33 mouse cellular contexts compared by ENCODE assay signal in genomic region chr2:126042674-126043073, GRCm38 (mm10). TPM values are rescaled to one million over a fixed set of nuclear protein-coding genes. Genes with fewer than 3 reads are reported as not detected.
DNase-seq lines count a peak whose midpoint lies in the region; ATAC-seq and TF ChIP-seq lines count a peak whose summit lies in the region.
"Had no signal": no experiment of that assay in that cellular context is flagged by ENCODE, and none has a peak within 500 bp of the region (broad histone marks: within the 10 kb centered on the region; RNA-seq: fewer than 3 reads in every experiment).

No protein-coding gene starts in this region.

- no peaks in the 10 kb centered on the region for H3K9me3 ChIP-seq in heart, embryonic 11.5 days (replicated peaks; ENCODE audit: control insufficient read depth, low read length)
- H3K9me3 ChIP-seq in midbrain, embryonic 10.5 days (replicated peaks), result no peaks in the 10 kb centered on the region
- H3K9me3 ChIP-seq in midbrain, embryonic 15.5 days, result no peaks in the 10 kb centered on the region
- no peaks in the 10 kb centered on the region for H3K9me3 ChIP-seq in limb, embryonic 13.5 days
- H3K9me3 ChIP-seq: embryonic facial prominence, embryonic 12.5 days; forebrain, embryonic 13.5 days; hindbrain, embryonic 10.5 days; hindbrain, embryonic 15.5 days had no signal

- no peak for TF ChIP-seq CTCF in heart, adult 2 months (IDR thresholded peaks at IDR 0.05)
- TF ChIP-seq CTCF in brain, embryonic 14.5 days (IDR thresholded peaks at IDR 0.05; ENCODE audit: borderline replicate concordance, extremely low read depth, insufficient read depth, insufficient read length), result no peak

- no peak overlapping the region for H3K4me2 ChIP-seq in heart, embryonic 11.5 days
- H3K4me2 ChIP-seq in midbrain, embryonic 15.5 days, result no peak overlapping the region
- no peak overlapping the region for H3K4me2 ChIP-seq in limb, embryonic 13.5 days (replicated peaks)
- H3K4me2 ChIP-seq: embryonic facial prominence, embryonic 12.5 days; forebrain, embryonic 13.5 days; hindbrain, embryonic 15.5 days had no signal

- intact Hi-C loops in heart, adult 2 months (cut with DNase I), result loop anchor here (5.0 kb wide), 1 partner anchor 35 kb away; no protein-coding TSS in a partner anchor

- H3K4me1 ChIP-seq in heart, adult 2 months (ENCODE audit: control insufficient read depth, insufficient read depth, low read length), result peaks cover 4% of the 10 kb centered on the region
- H3K4me1 ChIP-seq in heart, embryonic 11.5 days (ENCODE audit: control insufficient read depth, insufficient read depth, low read length), result no peaks in the 10 kb centered on the region
- peaks cover 16% of the 10 kb centered on the region for H3K4me1 ChIP-seq in midbrain, embryonic 10.5 days
- no peaks in the 10 kb centered on the region for H3K4me1 ChIP-seq in midbrain, embryonic 15.5 days
- 0 out of 2 replicates have a peak, but pooled peaks cover 3% of the 10 kb centered on the region for H3K4me1 ChIP-seq in limb, embryonic 13.5 days
- H3K4me1 ChIP-seq: embryonic facial prominence, embryonic 12.5 days; hindbrain, embryonic 15.5 days had no signal

- H3K27ac ChIP-seq in heart, adult 2 months, result peak overlapping the region; percentile 11; the same call in 1 of the 2 replicates
- H3K27ac ChIP-seq in heart, embryonic 11.5 days (ENCODE audit: low read depth, low read length), result no peak overlapping the region
- H3K27ac ChIP-seq in midbrain, embryonic 10.5 days (replicated peaks), result 0 out of 2 replicates have a peak overlapping the region, but pooled peaks have one; percentile 38
- no peak overlapping the region for H3K27ac ChIP-seq in midbrain, embryonic 15.5 days
- 0 out of 2 replicates have a peak overlapping the region, but pooled peaks have one; percentile 15 for H3K27ac ChIP-seq in limb, embryonic 13.5 days
- H3K27ac ChIP-seq: embryonic facial prominence, embryonic 12.5 days; forebrain, embryonic 13.5 days; hindbrain, embryonic 10.5 days; hindbrain, embryonic 15.5 days; left cerebral cortex, adult 2 months; liver, embryonic 14.5 days; macrophage had no signal

- no peak for DNase-seq in heart, adult 2 months
- no peak for DNase-seq in midbrain, embryonic 10.5 days (ENCODE audit: low spot score)
- peak; percentile 17 for DNase-seq in brain, embryonic 14.5 days (ENCODE audit: low read depth)
- no peak for DNase-seq in gastrocnemius, postnatal 4 days (ENCODE audit: low spot score in 2 of 2)
- DNase-seq: adrenal gland, adult 2 months; B cell, adult 2 months; cerebellum, adult 11 months; cerebellum, adult 9-11 months; embryo, embryonic 11 days; gastrocnemius, postnatal 10 days; heart, postnatal 14 days; kidney, adult 11 months; kidney, postnatal 14 days; liver; lung, adult 2 months; lung, postnatal 10 days; retina, postnatal 1 day; right cerebral cortex, postnatal 14 days; thymus, postnatal 4 days had no signal

- WGBS in heart, adult 2 months, result 59% methylated on average over 3 of the region's 3 CpGs
- WGBS in heart, embryonic 11.5 days (ENCODE audit: insufficient replicate concordance), result 54% methylated on average over 3 of the region's 3 CpGs
- WGBS in midbrain, embryonic 10.5 days, result 63% methylated on average over 3 of the region's 3 CpGs
- 35% methylated on average over 3 of the region's 3 CpGs for WGBS in midbrain, embryonic 15.5 days
- WGBS in limb, embryonic 13.5 days, result 67% methylated on average over 3 of the region's 3 CpGs

- no peaks in the 10 kb centered on the region for H3K36me3 ChIP-seq in heart, adult 2 months (ENCODE audit: control insufficient read depth, insufficient read depth, low read length)
- H3K36me3 ChIP-seq in heart, embryonic 11.5 days (ENCODE audit: control insufficient read depth, insufficient read depth, low read length), result no peaks in the 10 kb centered on the region
- H3K36me3 ChIP-seq in midbrain, embryonic 10.5 days, result no peaks in the 10 kb centered on the region
- H3K36me3 ChIP-seq in midbrain, embryonic 15.5 days (replicated peaks), result no peaks in the 10 kb centered on the region
- no peaks in the 10 kb centered on the region for H3K36me3 ChIP-seq in limb, embryonic 13.5 days
- H3K36me3 ChIP-seq: embryonic facial prominence, embryonic 12.5 days; hindbrain, embryonic 10.5 days; hindbrain, embryonic 15.5 days had no signal

- no peak overlapping the region for H3K9ac ChIP-seq in heart, adult 2 months (ENCODE audit: low read depth, low read length)
- H3K9ac ChIP-seq in heart, embryonic 11.5 days (ENCODE audit: low read depth, low read length), result no peak overlapping the region
- no peak overlapping the region for H3K9ac ChIP-seq in midbrain, embryonic 15.5 days
- H3K9ac ChIP-seq in limb, embryonic 13.5 days, result no peak overlapping the region
- H3K9ac ChIP-seq: embryonic facial prominence, embryonic 12.5 days; forebrain, embryonic 13.5 days; hindbrain, embryonic 15.5 days; liver, embryonic 14.5 days had no signal

- no peaks in the 10 kb centered on the region for H3K79me2 ChIP-seq in heart, adult 2 months (replicated peaks; ENCODE audit: control insufficient read depth, insufficient read depth, low read length)

- no peak overlapping the region for H3K4me3 ChIP-seq in heart, adult 2 months
- no peak overlapping the region for H3K4me3 ChIP-seq in heart, embryonic 11.5 days (ENCODE audit: low read depth, low read length)
- no peak overlapping the region for H3K4me3 ChIP-seq in midbrain, embryonic 10.5 days
- no peak overlapping the region for H3K4me3 ChIP-seq in midbrain, embryonic 15.5 days
- H3K4me3 ChIP-seq in limb, embryonic 13.5 days, result no peak overlapping the region
- H3K4me3 ChIP-seq: embryonic facial prominence, embryonic 12.5 days; forebrain, embryonic 13.5 days; hindbrain, embryonic 10.5 days; hindbrain, embryonic 15.5 days; left cerebral cortex, adult 2 months had no signal

- no peaks in the 10 kb centered on the region for H3K27me3 ChIP-seq in heart, adult 2 months (ENCODE audit: control insufficient read depth, insufficient read depth, low read length)
- H3K27me3 ChIP-seq in heart, embryonic 11.5 days (ENCODE audit: control insufficient read depth, insufficient read depth, low read length), result no peaks in the 10 kb centered on the region
- no peaks in the 10 kb centered on the region for H3K27me3 ChIP-seq in midbrain, embryonic 10.5 days (ENCODE audit: low read depth, poor library complexity, severe bottlenecking)
- H3K27me3 ChIP-seq in midbrain, embryonic 15.5 days (replicated peaks), result no peaks in the 10 kb centered on the region
- no peaks in the 10 kb centered on the region for H3K27me3 ChIP-seq in limb, embryonic 13.5 days
- H3K27me3 ChIP-seq: embryonic facial prominence, embryonic 12.5 days; forebrain, embryonic 13.5 days; hindbrain, embryonic 15.5 days had no signal

- no peak for ATAC-seq in heart, embryonic 11.5 days (replicated peaks; ENCODE audit: insufficient number of reproducible peaks, low FRiP score, low TSS enrichment)
- no peak for ATAC-seq in midbrain, embryonic 15.5 days (replicated peaks)
- ATAC-seq in limb, embryonic 13.5 days (ENCODE audit: low FRiP score, low read depth), result no peak
- ATAC-seq: forebrain, embryonic 13.5 days; inflammation-experienced regulatory T-cells, adult 6 months had no signal

- TF ChIP-seq POLR2A in heart, adult 2 months (IDR thresholded peaks at IDR 0.05; ENCODE audit: insufficient read depth, low read depth, low read length), result no peak
- no peak for TF ChIP-seq POLR2A in brain, embryonic 14.5 days (IDR thresholded peaks at IDR 0.05; ENCODE audit: borderline replicate concordance, extremely low read depth, insufficient read depth, insufficient read length, poor library complexity, severe bottlenecking)

- TF ChIP-seq EP300 in heart, adult 2 months (IDR thresholded peaks at IDR 0.05; ENCODE audit: insufficient read depth, low read depth, low read length), result no peak

RNA-seq across cellular contexts. Expression of gene Fgf7, which starts 8.2 kb away (rescaled TPM):
- 1 to 10 TPM; 1.8 to 2.3 TPM for total RNA-seq in heart, adult 2 months (2021)
- 0.55 and 2.6 TPM in 2 replicates for polyA plus RNA-seq in heart, adult 2 months (2012; rRNA removed)
- 0.31 and 1.1 TPM in 2 replicates for polyA plus RNA-seq in heart, embryonic 11.5 days (2014; fragmentation: Nextera tagmentation; extraction: Ambion mirVana)
- polyA plus RNA-seq in midbrain, embryonic 10.5 days (2016; fragmentation: Nextera tagmentation; extraction: Ambion mirVana), result 0.05 and 0.67 TPM in 2 replicates
- 0.27 and 0.48 TPM in 2 replicates for polyA plus RNA-seq in midbrain, embryonic 15.5 days (2015; fragmentation: Nextera tagmentation; extraction: Ambion mirVana)
- 1.9 and 2.1 TPM in 2 replicates for polyA plus RNA-seq in brain, embryonic 14.5 days (2012; rRNA removed)
- polyA plus RNA-seq in limb, embryonic 13.5 days (2015; fragmentation: Nextera tagmentation; extraction: Ambion mirVana), result 11.1 and 13.2 TPM in 2 replicates
- 10 to 100 TPM; 18.0 to 20.8 TPM for total RNA-seq in gastrocnemius, postnatal 4 days (2021)
- total RNA-seq: granulocyte monocyte progenitor cell, adult 5-6 weeks; megakaryocyte-erythroid progenitor cell, adult 5-6 weeks; monocyte, adult 5-6 weeks had no signal
- polyA plus RNA-seq: inflammation-experienced regulatory T-cells, adult 6 months had no signal

Comparison
In these comparisons a context has a peak if more than half of its experiments do, and no peak if none do; other contexts are left out.
1. H3K27ac ChIP-seq: peak in heart, adult 2 months (single experiment), midbrain, embryonic 10.5 days (single experiment) and limb, embryonic 13.5 days (single experiment); none in heart, embryonic 11.5 days (single experiment) and midbrain, embryonic 15.5 days (single experiment).